Mouse (Mus musculus) adrenal gland, adult (tissue): ENCODE measurements around the gene Gm10490.
"Not testable (repeated sequence)": the region's sequence is repeated elsewhere in the genome, so short reads cannot be mapped to it uniquely, and the experiment has no call there.

ENCODE experiments used
- DNase-seq, 2 experiments: peaks; one replicate each; pipeline ENCODE4 v3.0.0; 2022 to 2023; ENCODE audit warnings: low spot score in 1 of 2; ENCODE audit not compliant: inconsistent age in 2 of 2

The Gm10490 gene

GRCm38 (mm10) chrX:7909242-7909641 lies at the start of gene Gm10490:
Gene Gm10490 (plus strand): TSS chrX:7909542.
- DNase-seq, result not testable (repeated sequence)

GRCm38 (mm10) chrX:7863181-7863580 lies 46.2 kb upstream of the Gm10490 start:
- DNase-seq, result no peak

GRCm38 (mm10) chrX:7864551-7864950 lies 44.8 kb upstream of the Gm10490 start:
- DNase-seq, result no peak

GRCm38 (mm10) chrX:7865343-7865742 lies 44.0 kb upstream of the Gm10490 start:
- DNase-seq, result no peak

GRCm38 (mm10) chrX:7865786-7866185 lies 43.6 kb upstream of the Gm10490 start:
- no peak for DNase-seq

- DNase-seq, result no peak
These were observed 42.2 kb upstream of the Gm10490 start for GRCm38 (mm10) chrX:7867141-7867540.

- DNase-seq, result no peak
These were observed 40.8 kb upstream of the Gm10490 start for GRCm38 (mm10) chrX:7868506-7868905.

GRCm38 (mm10) chrX:7869826-7870225 lies 39.5 kb upstream of the Gm10490 start:
- no peak for DNase-seq

- peak; percentile 89 to 93 for DNase-seq
These were observed 31.3 kb upstream of the Gm10490 start, which contains the start of gene Pim2 for GRCm38 (mm10) chrX:7878007-7878419. Gene Pim2 (plus strand): TSS chrX:7878262.

GRCm38 (mm10) chrX:7878495-7878894 lies 30.8 kb upstream of the Gm10490 start:
- peak; percentile 36 to 73 for DNase-seq

GRCm38 (mm10) chrX:7879819-7880218 lies 29.5 kb upstream of the Gm10490 start:
- DNase-seq, result peak; percentile 73 to 84

- peak; percentile 91 to 96 for DNase-seq
These were observed 25.3 kb upstream of the Gm10490 start, which contains the start of gene Slc35a2 for GRCm38 (mm10) chrX:7883841-7884567. Gene Slc35a2 (plus strand): TSS chrX:7884028.

- peak in 1 of 2 experiments; percentile 49 for DNase-seq
These were observed 11.1 kb upstream of the Gm10490 start for GRCm38 (mm10) chrX:7898211-7898610.

- DNase-seq, result peak; percentile 90 to 93
These were observed 10.2 kb upstream of the Gm10490 start, which contains the start of the genes Pqbp1 and Timm17b for GRCm38 (mm10) chrX:7898880-7899874. Gene Pqbp1 (minus strand): TSS chrX:7899269. Gene Timm17b (plus strand): TSS chrX:7899357.

GRCm38 (mm10) chrX:7904441-7904840 lies 4.9 kb upstream of the Gm10490 start:
- DNase-seq, result peak; percentile 48 to 82

- DNase-seq, result no peak
These were observed 1.6 kb upstream of the Gm10490 start, which contains the start of gene Gm10491 for GRCm38 (mm10) chrX:7907735-7908134. Gene Gm10491 (minus strand): TSS chrX:7907835.

- no peak for DNase-seq
These were observed 1.1 kb downstream of the Gm10490 start for GRCm38 (mm10) chrX:7910473-7910872.

GRCm38 (mm10) chrX:7915669-7916068 lies 6.3 kb downstream of the Gm10490 start:
- peak; percentile 31 to 81 for DNase-seq

GRCm38 (mm10) chrX:7917960-7918359 lies 8.6 kb downstream of the Gm10490 start:
- not testable (repeated sequence) for DNase-seq

GRCm38 (mm10) chrX:7919601-7920383 lies 10.4 kb downstream of the Gm10490 start, which contains the start of gene Pcsk1n:
Gene Pcsk1n (plus strand): TSS chrX:7919822.
- DNase-seq, result peak in 1 of 2 experiments; percentile 44
